Mouse (Mus musculus) kidney, embryonic 14.5 days (tissue): ENCODE results near the gene Vipas39. TPM values are rescaled to one million over a fixed set of nuclear protein-coding genes. Genes with fewer than 3 reads are reported as not detected.
"Not testable (repeated sequence)": the region's sequence is repeated elsewhere in the genome, so short reads cannot be mapped to it uniquely, and the experiment has no call there.

Experiments
- ATAC-seq: fragments of 200-750 bp; cut with Nextera tagmentation; 2 replicates; pipeline ENCODE4 v1.8.0; 2017; ENCODE audit warnings: moderate number of reproducible peaks, mild to moderate bottlenecking, moderate TSS enrichment, moderate library complexity; ENCODE audit not compliant: low FRiP score, low TSS enrichment
- H3K27ac ChIP-seq: fragments of 300-500 bp; sonication (generic); 2 replicates; pipeline ENCODE4 v1.5.1; 2014; ENCODE audit warnings: low read depth, mild to moderate bottlenecking, low read length, moderate library complexity, mixed read lengths
- H3K27me3 ChIP-seq: fragments of 300-500 bp; sonication (generic); 2 replicates; pipeline ENCODE4 v1.6.1; 2014; ENCODE audit warnings: mild to moderate bottlenecking, low read length; ENCODE audit not compliant: control insufficient read depth, insufficient read depth
- H3K36me3 ChIP-seq: fragments of 300-500 bp; sonication (generic); 2 replicates; pipeline ENCODE4 v1.6.1; 2014; ENCODE audit warnings: low read length, mixed read lengths; ENCODE audit not compliant: control insufficient read depth, insufficient read depth
- H3K4me1 ChIP-seq: fragments of 300-500 bp; sonication (generic); 2 replicates; pipeline ENCODE4 v1.6.1; 2014; ENCODE audit warnings: low read length, mixed read lengths; ENCODE audit not compliant: control insufficient read depth, insufficient read depth
- H3K4me2 ChIP-seq: fragments of 300-500 bp; sonication (generic); replicated peaks from 2 replicates; pipeline ENCODE4 v1.6.1; 2014; ENCODE audit warnings: low read depth, mild to moderate bottlenecking, low read length
- H3K4me3 ChIP-seq: fragments of 300-500 bp; sonication (generic); 2 replicates; pipeline ENCODE4 v1.5.1; 2014; ENCODE audit warnings: mild to moderate bottlenecking, low read length
- H3K9ac ChIP-seq: fragments of 300-500 bp; sonication (generic); 2 replicates; pipeline ENCODE4 v1.6.1; 2014; ENCODE audit warnings: low read depth, mild to moderate bottlenecking, low read length, moderate library complexity
- H3K9me3 ChIP-seq: fragments of 300-500 bp; sonication (generic); 2 replicates; pipeline ENCODE4 v1.6.1; 2016; ENCODE audit warnings: low read length; ENCODE audit not compliant: control insufficient read depth
- WGBS: fragments of 180-500 bp; shearing (Covaris S2); extraction: QIAGEN DNeasy Blood & Tissue Kit; methylation state at CpG from one replicate; pipeline ENCODE4 v1.1.7; 2014; 5-methylcytosine and 5-hydroxymethylcytosine counted together
- polyA plus RNA-seq: library from polyadenylated mRNA; unstranded; fragments of >200 nt; fragmentation: Nextera tagmentation; extraction: Ambion mirVana; gene quantifications from 2 replicates; pipeline ENCODE4 v1.2.1, GENCODE M21; 2014

The Vipas39 gene
- polyA plus RNA-seq: 42.9 and 50.7 TPM in 2 replicates

GRCm38 (mm10) chr12:87266108-87266826, at the start of gene Vipas39, which contains the start of gene Ahsa1:
Gene Vipas39 (minus strand): TSS chr12:87266256.
Gene Ahsa1 (plus strand): TSS chr12:87266479.
- peak within 1 kb of the TSS; percentile 92 for H3K4me3 ChIP-seq
- peak within 1 kb of the TSS; percentile 78 for H3K4me2 ChIP-seq
- no peaks in the 10 kb centered on the region for H3K27me3 ChIP-seq
- H3K4me1 ChIP-seq: peaks cover 8% of the 10 kb centered on the region
- peak; percentile 96 for ATAC-seq
- peaks cover 53% of the 10 kb centered on the region for H3K36me3 ChIP-seq
- peak within 1 kb of the TSS; percentile 87 for H3K9ac ChIP-seq
- under 1% methylated on average over 31 of the region's 31 CpGs for WGBS
- no peaks in the 10 kb centered on the region for H3K9me3 ChIP-seq
- H3K27ac ChIP-seq: peak within 1 kb of the TSS; percentile 84

GRCm38 (mm10) chr12:87313098-87313497, 47.0 kb upstream of the Vipas39 start:
- H3K27me3 ChIP-seq: no peaks in the 10 kb centered on the region
- H3K4me3 ChIP-seq: no peak overlapping the region
- H3K4me1 ChIP-seq: no peaks in the 10 kb centered on the region
- 79% methylated on average over 2 of the region's 2 CpGs for WGBS
- no peak overlapping the region for H3K27ac ChIP-seq
- H3K36me3 ChIP-seq: peaks cover 28% of the 10 kb centered on the region
- no peak overlapping the region for H3K4me2 ChIP-seq
- H3K9ac ChIP-seq: no peak overlapping the region
- H3K9me3 ChIP-seq: no peaks in the 10 kb centered on the region
- no peak for ATAC-seq

GRCm38 (mm10) chr12:87306584-87306844, 40.5 kb upstream of the Vipas39 start:
- H3K9ac ChIP-seq, H3K4me3 ChIP-seq, H3K4me2 ChIP-seq, ATAC-seq, H3K27me3 ChIP-seq, H3K27ac ChIP-seq, H3K9me3 ChIP-seq, H3K4me1 ChIP-seq: not testable (repeated sequence)
- peaks cover 22% of the 10 kb centered on the region for H3K36me3 ChIP-seq
- 90% methylated on average over 4 of the region's 4 CpGs for WGBS

GRCm38 (mm10) chr12:87305767-87306583, 39.9 kb upstream of the Vipas39 start:
- 51% methylated on average over 13 of the region's 13 CpGs for WGBS
- no peak overlapping the region for H3K4me3 ChIP-seq
- H3K9ac ChIP-seq: no peak overlapping the region
- H3K36me3 ChIP-seq: peaks cover 22% of the 10 kb centered on the region
- H3K9me3 ChIP-seq: no peaks in the 10 kb centered on the region
- ATAC-seq: no peak
- no peak overlapping the region for H3K4me2 ChIP-seq
- no peak overlapping the region for H3K27ac ChIP-seq
- no peaks in the 10 kb centered on the region for H3K4me1 ChIP-seq
- no peaks in the 10 kb centered on the region for H3K27me3 ChIP-seq

- no peaks in the 10 kb centered on the region for H3K9me3 ChIP-seq
- ATAC-seq: no peak
- H3K9ac ChIP-seq: no peak overlapping the region
- no peak overlapping the region for H3K4me3 ChIP-seq
- no peak overlapping the region for H3K4me2 ChIP-seq
- no peaks in the 10 kb centered on the region for H3K36me3 ChIP-seq
- H3K27me3 ChIP-seq: no peaks in the 10 kb centered on the region
- 43% methylated on average over 4 of the region's 4 CpGs for WGBS
- H3K4me1 ChIP-seq: no peaks in the 10 kb centered on the region; the same call in 1 of the 2 replicates
- H3K27ac ChIP-seq: no peak overlapping the region
Measured at GRCm38 (mm10) chr12:87301189-87301588, 35.1 kb upstream of the Vipas39 start.

- no peaks in the 10 kb centered on the region; the same call in 1 of the 2 replicates for H3K4me1 ChIP-seq
- 0% methylated on average over 9 of the region's 9 CpGs for WGBS
- H3K4me3 ChIP-seq: peak overlapping the region; percentile 74
- H3K9ac ChIP-seq: peak overlapping the region; percentile 69; the same call in 1 of the 2 replicates
- peak overlapping the region; percentile 85 for H3K4me2 ChIP-seq
- H3K36me3 ChIP-seq: no peaks in the 10 kb centered on the region
- no peak overlapping the region for H3K27ac ChIP-seq
- H3K9me3 ChIP-seq: no peaks in the 10 kb centered on the region
- no peak; the same call in 1 of the 2 replicates for ATAC-seq
- H3K27me3 ChIP-seq: no peaks in the 10 kb centered on the region
Measured at GRCm38 (mm10) chr12:87300441-87300690, 34.3 kb upstream of the Vipas39 start.

GRCm38 (mm10) chr12:87299657-87300440, 33.8 kb upstream of the Vipas39 start, which contains the start of gene Ism2:
Gene Ism2 (minus strand): TSS chr12:87299705.
- Histone ChIP-seq H3K4me3 (peak within 1 kb of the TSS; percentile 74), H3K36me3 (no peaks in the 10 kb centered on the region), H3K9me3 (no peaks in the 10 kb centered on the region), H3K4me1 (no peaks in the 10 kb centered on the region; the same call in 1 of the 2 replicates), H3K9ac (peak within 1 kb of the TSS; percentile 69), H3K27me3 (no peaks in the 10 kb centered on the region), H3K4me2 (peak within 1 kb of the TSS; percentile 85), H3K27ac (no peak within 1 kb of the TSS)
- peak; percentile 84 for ATAC-seq
- WGBS: 0% methylated on average over 60 of the region's 86 CpGs

- no peak; the same call in 1 of the 2 replicates for ATAC-seq
- 7% methylated on average over 28 of the region's 29 CpGs for WGBS
Measured at GRCm38 (mm10) chr12:87299037-87299656, 33.1 kb upstream of the Vipas39 start.

More at GRCm38 (mm10) chr12:87299037-87299656, 33.1 kb upstream of the Vipas39 start:
- no peaks in the 10 kb centered on the region for H3K36me3 ChIP-seq
- H3K4me2 ChIP-seq: peak overlapping the region; percentile 85
- H3K4me1 ChIP-seq: no peaks in the 10 kb centered on the region; the same call in 1 of the 2 replicates
- H3K9me3 ChIP-seq: no peaks in the 10 kb centered on the region
- peak overlapping the region; percentile 74 for H3K4me3 ChIP-seq
- H3K27me3 ChIP-seq: no peaks in the 10 kb centered on the region
- H3K27ac ChIP-seq: no peak overlapping the region
- H3K9ac ChIP-seq: peak overlapping the region; percentile 69
